Mouse (Mus musculus) embryonic facial prominence, embryonic 10.5 days (tissue): ENCODE results near the gene Mark4. TPM values are rescaled to one million over a fixed set of nuclear protein-coding genes. Genes with fewer than 3 reads are reported as not detected.

Experiments used
- DNase-seq: peaks from one replicate; pipeline ENCODE4 v3.0.0-alpha.2; 2017; ENCODE audit warnings: low spot score
- H3K27ac ChIP-seq: fragments of 300-500 bp; sonication (generic); replicated peaks from 2 replicates; pipeline ENCODE4 v1.5.1; 2016; ENCODE audit warnings: mild to moderate bottlenecking
- H3K27me3 ChIP-seq: fragments of 300-500 bp; sonication (generic); replicated peaks from 2 replicates; pipeline ENCODE4 v1.6.1; 2016; ENCODE audit warnings: low read depth, mild to moderate bottlenecking; ENCODE audit not compliant: poor library complexity, severe bottlenecking
- H3K36me3 ChIP-seq: fragments of 300-500 bp; sonication (generic); replicated peaks from 2 replicates; pipeline ENCODE4 v1.6.1; 2016; ENCODE audit warnings: mild to moderate bottlenecking, moderate library complexity
- H3K4me1 ChIP-seq: fragments of 300-500 bp; sonication (generic); 2 replicates; pipeline ENCODE4 v1.6.1; 2016
- H3K4me3 ChIP-seq: fragments of 300-500 bp; sonication (generic); 2 replicates; pipeline ENCODE4 v1.5.1; 2016; ENCODE audit warnings: mild to moderate bottlenecking, moderate library complexity
- H3K9me3 ChIP-seq: fragments of 300-500 bp; sonication (generic); 2 replicates; pipeline ENCODE4 v1.6.1; 2016; ENCODE audit warnings: mild to moderate bottlenecking
- WGBS: fragments of 180-500 bp; shearing (Covaris S2); methylation state at CpG from one replicate; pipeline ENCODE4 v1.1.7; 2016; 5-methylcytosine and 5-hydroxymethylcytosine counted together
- polyA plus RNA-seq: library from polyadenylated mRNA; unstranded; fragments of >200 nt; fragmentation: Nextera tagmentation; extraction: Ambion mirVana; gene quantifications from 2 replicates; pipeline ENCODE4 v1.2.1, GENCODE M21; 2016

Mark4 gene
- polyA plus RNA-seq, 1 experiment from 2014 or later, result 7.1 TPM

- Histone ChIP-seq H3K27ac (peak within 1 kb of the TSS; percentile 63), H3K36me3 (no peaks in the 10 kb centered on the region), H3K4me1 (peaks cover 24% of the 10 kb centered on the region), H3K9me3 (peaks cover 9% of the 10 kb centered on the region), H3K4me3 (peak within 1 kb of the TSS; percentile 78), H3K27me3 (peaks cover 83% of the 10 kb centered on the region)
- DNase-seq, result peak; percentile 75
- under 1% methylated on average over 62 of the region's 62 CpGs for WGBS
Measured at GRCm38 (mm10) chr7:19403731-19404296, 54.8 kb downstream of the Mark4 start, which contains the start of gene Klc3. Klc3 (minus strand) TSS chr7:19404104.

- Histone ChIP-seq H3K36me3 (no peaks in the 10 kb centered on the region), H3K4me3 (peak overlapping the region; percentile 1; the same call in 1 of the 2 replicates), H3K4me1 (peaks cover 24% of the 10 kb centered on the region), H3K27ac (no peak overlapping the region), H3K27me3 (peaks cover 92% of the 10 kb centered on the region), H3K9me3 (peaks cover 9% of the 10 kb centered on the region)
- no peak for DNase-seq
- WGBS, result 86% methylated on average over 9 of the region's 9 CpGs
Measured at GRCm38 (mm10) chr7:19402535-19403112, 56.0 kb downstream of the Mark4 start.

- H3K4me1 ChIP-seq, result peaks cover 24% of the 10 kb centered on the region
- no peak for DNase-seq
- WGBS, result 77% methylated on average over 4 of the region's 4 CpGs
- peaks cover 3% of the 10 kb centered on the region for H3K36me3 ChIP-seq
- H3K4me3 ChIP-seq, result no peak overlapping the region
- H3K27me3 ChIP-seq, result peaks cover 80% of the 10 kb centered on the region
- H3K9me3 ChIP-seq, result peaks cover 9% of the 10 kb centered on the region
- H3K27ac ChIP-seq, result no peak overlapping the region
Measured at GRCm38 (mm10) chr7:19400946-19401345, 57.7 kb downstream of the Mark4 start.

GRCm38 (mm10) chr7:19399496-19400280 is 58.9 kb downstream of the Mark4 start:
- Histone ChIP-seq H3K9me3 (peaks cover 9% of the 10 kb centered on the region), H3K4me1 (peaks cover 22% of the 10 kb centered on the region), H3K27me3 (peaks cover 67% of the 10 kb centered on the region), H3K27ac (0 out of 2 replicates have a peak overlapping the region, but pooled peaks have one; percentile 10), H3K4me3 (peak overlapping the region; percentile 53), H3K36me3 (peaks cover 16% of the 10 kb centered on the region)
- 3% methylated on average over 27 of the region's 27 CpGs for WGBS
- peak; percentile 67 for DNase-seq

- peaks cover 6% of the 10 kb centered on the region for H3K4me1 ChIP-seq
- H3K9me3 ChIP-seq, result no peaks in the 10 kb centered on the region
- 87% methylated on average over 8 of the region's 8 CpGs for WGBS
- peaks cover 68% of the 10 kb centered on the region for H3K36me3 ChIP-seq
- DNase-seq, result no peak
- no peak overlapping the region for H3K27ac ChIP-seq
- H3K27me3 ChIP-seq, result peaks cover 17% of the 10 kb centered on the region
- 0 out of 2 replicates have a peak overlapping the region, but pooled peaks have one; percentile 1 for H3K4me3 ChIP-seq
Measured at GRCm38 (mm10) chr7:19394484-19394883, 64.1 kb downstream of the Mark4 start.

GRCm38 (mm10) chr7:19388699-19389413 is 69.8 kb downstream of the Mark4 start:
- Histone ChIP-seq H3K27ac (0 out of 2 replicates have a peak overlapping the region, but pooled peaks have one; percentile 5), H3K4me1 (no peaks in the 10 kb centered on the region), H3K4me3 (no peak overlapping the region), H3K36me3 (peaks cover 100% of the 10 kb centered on the region), H3K9me3 (no peaks in the 10 kb centered on the region), H3K27me3 (no peaks in the 10 kb centered on the region)
- 81% methylated on average over 10 of the region's 10 CpGs for WGBS
- DNase-seq, result no peak

GRCm38 (mm10) chr7:19383708-19384107 is 74.9 kb downstream of the Mark4 start:
- H3K36me3 ChIP-seq, result peaks cover 53% of the 10 kb centered on the region
- peaks cover 15% of the 10 kb centered on the region for H3K4me1 ChIP-seq
- no peaks in the 10 kb centered on the region for H3K27me3 ChIP-seq
- no peak overlapping the region for H3K27ac ChIP-seq
- H3K4me3 ChIP-seq, result peak overlapping the region; percentile 98; the same call in 1 of the 2 replicates
- no peak for DNase-seq
- H3K9me3 ChIP-seq, result no peaks in the 10 kb centered on the region
- 70% methylated on average over 9 of the region's 9 CpGs for WGBS

- Histone ChIP-seq H3K4me3 (peak overlapping the region; percentile 98), H3K36me3 (peaks cover 48% of the 10 kb centered on the region), H3K4me1 (peaks cover 15% of the 10 kb centered on the region), H3K27me3 (no peaks in the 10 kb centered on the region), H3K27ac (peak overlapping the region; percentile 84), H3K9me3 (no peaks in the 10 kb centered on the region)
- WGBS, result under 1% methylated on average over 37 of the region's 37 CpGs
- DNase-seq, result no peak
Measured at GRCm38 (mm10) chr7:19382166-19382541, 76.5 kb downstream of the Mark4 start.

GRCm38 (mm10) chr7:19381377-19382165 is 77.0 kb downstream of the Mark4 start, which contains the start of gene Ercc2:
Ercc2 (plus strand) TSS chr7:19382010.
- H3K27me3 ChIP-seq, result no peaks in the 10 kb centered on the region
- 6% methylated on average over 47 of the region's 48 CpGs for WGBS
- H3K36me3 ChIP-seq, result peaks cover 42% of the 10 kb centered on the region
- peak within 1 kb of the TSS; percentile 98 for H3K4me3 ChIP-seq
- no peaks in the 10 kb centered on the region for H3K9me3 ChIP-seq
- peak; percentile 100 for DNase-seq
- H3K4me1 ChIP-seq, result peaks cover 15% of the 10 kb centered on the region
- peak within 1 kb of the TSS; percentile 84 for H3K27ac ChIP-seq

GRCm38 (mm10) chr7:19378049-19378448 is 80.6 kb downstream of the Mark4 start:
- WGBS, result 64% methylated on average over 8 of the region's 8 CpGs
- H3K27me3 ChIP-seq, result no peaks in the 10 kb centered on the region
- no peaks in the 10 kb centered on the region for H3K9me3 ChIP-seq
- DNase-seq, result no peak
- no peak overlapping the region for H3K4me3 ChIP-seq
- peaks cover 33% of the 10 kb centered on the region for H3K36me3 ChIP-seq
- H3K27ac ChIP-seq, result no peak overlapping the region
- H3K4me1 ChIP-seq, result peaks cover 8% of the 10 kb centered on the region

GRCm38 (mm10) chr7:19376019-19376418 is 82.6 kb downstream of the Mark4 start:
- WGBS, result 88% methylated on average over 4 of the region's 4 CpGs
- Histone ChIP-seq H3K27me3 (peaks cover 1% of the 10 kb centered on the region; the same call in 1 of the 2 replicates), H3K4me1 (no peaks in the 10 kb centered on the region), H3K9me3 (no peaks in the 10 kb centered on the region), H3K36me3 (peaks cover 40% of the 10 kb centered on the region), H3K27ac (no peak overlapping the region), H3K4me3 (no peak overlapping the region)
- no peak for DNase-seq
